Mouse (Mus musculus) testis, adult 2 months (tissue): Measurements from ENCODE around the gene Hoxb5. TPM values are rescaled to one million over a fixed set of nuclear protein-coding genes. Genes with fewer than 3 reads are reported as not detected.
A peak's percentile ranks its signal among the peaks of the same experiment; 100 is the strongest.

ENCODE experiments used
- H3K27ac ChIP-seq: fragments of 200-500 bp; 2 replicates; pipeline ENCODE4 v1.5.1; 2012; ENCODE audit warnings: low read depth, low read length; ENCODE audit not compliant: control insufficient read depth, insufficient read depth
- H3K27me3 ChIP-seq: fragments of 200-500 bp; 2 replicates; pipeline ENCODE4 v1.6.1; 2012; ENCODE audit warnings: mild to moderate bottlenecking, low read length, moderate library complexity; ENCODE audit not compliant: control insufficient read depth, insufficient read depth
- H3K36me3 ChIP-seq: fragments of 200-500 bp; 2 replicates; pipeline ENCODE4 v1.6.1; 2012; ENCODE audit warnings: mild to moderate bottlenecking, low read length; ENCODE audit not compliant: control insufficient read depth, insufficient read depth
- H3K4me1 ChIP-seq: fragments of 200-500 bp; 2 replicates; pipeline ENCODE4 v1.6.1; 2012; ENCODE audit warnings: low read length; ENCODE audit not compliant: control insufficient read depth, insufficient read depth
- H3K4me3 ChIP-seq: fragments of 200-500 bp; 2 replicates; pipeline ENCODE4 v1.5.1; 2012; ENCODE audit warnings: low read depth, mild to moderate bottlenecking, low read length, moderate library complexity, mixed read lengths; ENCODE audit not compliant: control insufficient read depth
- CTCF ChIP-seq: fragments of 200-500 bp; IDR thresholded peaks from 2 replicates; pipeline ENCODE4 v1.5.1; 2012; ENCODE audit warnings: low read depth, mild to moderate bottlenecking, inconsistent platforms, low read length, moderate library complexity; ENCODE audit not compliant: control insufficient read depth, insufficient read depth, insufficient replicate concordance
- POLR2A ChIP-seq: fragments of 200-500 bp; IDR thresholded peaks from 2 replicates; pipeline ENCODE4 v1.6.1; 2012; ENCODE audit warnings: low read depth, mild to moderate bottlenecking, inconsistent platforms, low read length, moderate library complexity; ENCODE audit not compliant: control insufficient read depth
- polyA plus RNA-seq: library from polyadenylated mRNA; depleted of rRNA; stranded (reverse); fragments of >200 nt; gene quantifications from 2 replicates; pipeline ENCODE4 v1.2.3, GENCODE M21; 2012

Gene Hoxb5
- polyA plus RNA-seq, 1 experiment: 0.14 TPM

- no peaks in the 10 kb centered on the region for H3K36me3 ChIP-seq
- no peak overlapping the region for H3K4me3 ChIP-seq
- H3K27me3 ChIP-seq: peaks cover 9% of the 10 kb centered on the region
- no peak overlapping the region for H3K27ac ChIP-seq
- H3K4me1 ChIP-seq: peaks cover 14% of the 10 kb centered on the region
- no peak for TF ChIP-seq CTCF
- no peak for TF ChIP-seq POLR2A
These were observed 35.9 kb upstream of the Hoxb5 start for GRCm38 (mm10) chr11:96267021-96267920.

- Histone ChIP-seq H3K27ac (no peak overlapping the region), H3K4me3 (no peak overlapping the region), H3K36me3 (no peaks in the 10 kb centered on the region), H3K27me3 (peaks cover 8% of the 10 kb centered on the region), H3K4me1 (peaks cover 15% of the 10 kb centered on the region)
- TF ChIP-seq CTCF: no peak
- no peak for TF ChIP-seq POLR2A
These were observed 34.9 kb upstream of the Hoxb5 start for GRCm38 (mm10) chr11:96268031-96268745.

GRCm38 (mm10) chr11:96269869-96270268 is 33.3 kb upstream of the Hoxb5 start:
- H3K4me1 ChIP-seq: peaks cover 15% of the 10 kb centered on the region
- H3K27me3 ChIP-seq: peaks cover 8% of the 10 kb centered on the region
- TF ChIP-seq CTCF: no peak
- no peak for TF ChIP-seq POLR2A

GRCm38 (mm10) chr11:96270996-96271540 is 32.1 kb upstream of the Hoxb5 start, which contains the start of gene Hoxb9:
Hoxb9 (plus strand) TSS chr11:96271457.
- peaks cover 15% of the 10 kb centered on the region for H3K4me1 ChIP-seq
- H3K36me3 ChIP-seq: no peaks in the 10 kb centered on the region
- H3K27ac ChIP-seq: no peak within 1 kb of the TSS
- H3K27me3 ChIP-seq: peaks cover 8% of the 10 kb centered on the region
- no peak for TF ChIP-seq CTCF
- TF ChIP-seq POLR2A: no peak
- H3K4me3 ChIP-seq: peak within 1 kb of the TSS; percentile 39

More at GRCm38 (mm10) chr11:96269869-96270268, 33.3 kb upstream of the Hoxb5 start:
- Histone ChIP-seq H3K36me3 (no peaks in the 10 kb centered on the region), H3K27ac (no peak overlapping the region), H3K4me3 (no peak overlapping the region)

- H3K4me1 ChIP-seq: peaks cover 15% of the 10 kb centered on the region
- no peaks in the 10 kb centered on the region for H3K36me3 ChIP-seq
- no peak overlapping the region for H3K27ac ChIP-seq
- TF ChIP-seq POLR2A (no peak), CTCF (no peak)
- peak overlapping the region; percentile 39 for H3K4me3 ChIP-seq
- H3K27me3 ChIP-seq: peaks cover 8% of the 10 kb centered on the region
These were observed 31.6 kb upstream of the Hoxb5 start for GRCm38 (mm10) chr11:96271541-96272011.

GRCm38 (mm10) chr11:96272024-96272921 is 30.9 kb upstream of the Hoxb5 start:
- H3K4me3 ChIP-seq: peak overlapping the region; percentile 32

More at GRCm38 (mm10) chr11:96272024-96272921, 30.9 kb upstream of the Hoxb5 start:
- no peak overlapping the region for H3K27ac ChIP-seq
- H3K4me1 ChIP-seq: peaks cover 16% of the 10 kb centered on the region
- TF ChIP-seq POLR2A (no peak), CTCF (no peak)
- peaks cover 8% of the 10 kb centered on the region for H3K27me3 ChIP-seq
- no peaks in the 10 kb centered on the region for H3K36me3 ChIP-seq
